Mouse (Mus musculus): ENCODE measurements around the gene Dclk1. TPM values are rescaled to one million over a fixed set of nuclear protein-coding genes. Genes with fewer than 3 reads are reported as not detected.
A peak's percentile ranks its signal among the peaks of the same experiment; 100 is the strongest.

Dclk1 gene
- polyA plus RNA-seq, 1 experiment from 2014 or later, result 44.8 TPM

- Histone ChIP-seq H3K4me3 (no peak within 1 kb of the TSS), H3K36me3 (replicated peaks) (no peaks in the 10 kb centered on the region), H3K27ac (replicated peaks) (no peak within 1 kb of the TSS), H3K4me1 (peaks cover 15% of the 10 kb centered on the region), H3K27me3 (replicated peaks; ENCODE audit: low read depth, poor library complexity, severe bottlenecking) (no peaks in the 10 kb centered on the region), H3K9me3 (no peaks in the 10 kb centered on the region)
- DNase-seq (ENCODE audit: low spot score), result no peak
- 88% methylated on average over 2 of the region's 2 CpGs for WGBS
Measured at GRCm38 (mm10) chr3:55472110-55472509, 229.9 kb downstream of the Dclk1 start, which contains the start of gene Gm21954. Gene Gm21954, minus strand, starts transcription at chr3:55472210.

- H3K4me1 ChIP-seq, result peaks cover 14% of the 10 kb centered on the region
Measured at GRCm38 (mm10) chr3:55473146-55473545, 231.0 kb downstream of the Dclk1 start.

GRCm38 (mm10) chr3:55476694-55477093 lies 234.5 kb downstream of the Dclk1 start:
- H3K4me3 ChIP-seq, result no peak overlapping the region
- WGBS, result 93% methylated on average over 7 of the region's 7 CpGs
- H3K9me3 ChIP-seq, result no peaks in the 10 kb centered on the region
- H3K27ac ChIP-seq (replicated peaks), result no peak overlapping the region
- no peaks in the 10 kb centered on the region for H3K36me3 ChIP-seq (replicated peaks)
- no peak for DNase-seq (ENCODE audit: low spot score)
- no peaks in the 10 kb centered on the region for H3K27me3 ChIP-seq (replicated peaks; ENCODE audit: low read depth, poor library complexity, severe bottlenecking)
- H3K4me1 ChIP-seq, result peaks cover 29% of the 10 kb centered on the region

More at GRCm38 (mm10) chr3:55473146-55473545, 231.0 kb downstream of the Dclk1 start:
- Histone ChIP-seq H3K9me3 (no peaks in the 10 kb centered on the region), H3K27me3 (replicated peaks; ENCODE audit: low read depth, poor library complexity, severe bottlenecking) (no peaks in the 10 kb centered on the region), H3K36me3 (replicated peaks) (no peaks in the 10 kb centered on the region), H3K27ac (replicated peaks) (peak overlapping the region; percentile 54; the same call in 1 of the 2 replicates), H3K4me3 (no peak overlapping the region)
- WGBS, result 59% methylated on average over 6 of the region's 6 CpGs
- DNase-seq (ENCODE audit: low spot score), result peak; percentile 37

- Histone ChIP-seq H3K4me1 (peaks cover 25% of the 10 kb centered on the region), H3K36me3 (replicated peaks) (no peaks in the 10 kb centered on the region; the same call in 1 of the 2 replicates), H3K27me3 (replicated peaks; ENCODE audit: low read depth, poor library complexity, severe bottlenecking) (no peaks in the 10 kb centered on the region), H3K27ac (replicated peaks) (no peak overlapping the region), H3K9me3 (no peaks in the 10 kb centered on the region), H3K4me3 (no peak overlapping the region)
- DNase-seq (ENCODE audit: low spot score), result no peak
- 93% methylated on average over 4 of the region's 4 CpGs for WGBS
Measured at GRCm38 (mm10) chr3:55479306-55479705, 237.1 kb downstream of the Dclk1 start.

- Histone ChIP-seq H3K27me3 (replicated peaks; ENCODE audit: low read depth, poor library complexity, severe bottlenecking) (no peaks in the 10 kb centered on the region), H3K9me3 (no peaks in the 10 kb centered on the region), H3K4me1 (peaks cover 25% of the 10 kb centered on the region), H3K4me3 (no peak overlapping the region), H3K27ac (replicated peaks) (0 out of 2 replicates have a peak overlapping the region, but pooled peaks have one; percentile 6), H3K36me3 (replicated peaks) (no peaks in the 10 kb centered on the region; the same call in none of the 2 replicates)
- WGBS, result 80% methylated on average over 1 of the region's 1 CpGs
- DNase-seq (ENCODE audit: low spot score), result no peak
Measured at GRCm38 (mm10) chr3:55481140-55481539, 239.0 kb downstream of the Dclk1 start.

- no peaks in the 10 kb centered on the region for H3K9me3 ChIP-seq
- peaks cover 7% of the 10 kb centered on the region for H3K36me3 ChIP-seq (replicated peaks)
- 39% methylated on average over 4 of the region's 4 CpGs for WGBS
- H3K27ac ChIP-seq (replicated peaks), result peak overlapping the region; percentile 51; the same call in 1 of the 2 replicates
- H3K4me1 ChIP-seq, result peaks cover 26% of the 10 kb centered on the region
- H3K27me3 ChIP-seq (replicated peaks; ENCODE audit: low read depth, poor library complexity, severe bottlenecking), result no peaks in the 10 kb centered on the region
- no peak for DNase-seq (ENCODE audit: low spot score)
- no peak overlapping the region for H3K4me3 ChIP-seq
Measured at GRCm38 (mm10) chr3:55483328-55483727, 241.2 kb downstream of the Dclk1 start.

- Histone ChIP-seq H3K36me3 (replicated peaks) (peaks cover 7% of the 10 kb centered on the region), H3K27me3 (replicated peaks; ENCODE audit: low read depth, poor library complexity, severe bottlenecking) (0 out of 2 replicates have a peak, but pooled peaks cover 5% of the 10 kb centered on the region), H3K4me3 (no peak overlapping the region), H3K9me3 (no peaks in the 10 kb centered on the region), H3K27ac (replicated peaks) (no peak overlapping the region; the same call in 1 of the 2 replicates), H3K4me1 (peaks cover 26% of the 10 kb centered on the region)
- no peak for DNase-seq (ENCODE audit: low spot score)
- 81% methylated on average over 12 of the region's 12 CpGs for WGBS
Measured at GRCm38 (mm10) chr3:55489231-55489990, 247.2 kb downstream of the Dclk1 start.

GRCm38 (mm10) chr3:55492021-55492420 lies 249.9 kb downstream of the Dclk1 start:
- Histone ChIP-seq H3K4me3 (no peak overlapping the region), H3K27me3 (replicated peaks; ENCODE audit: low read depth, poor library complexity, severe bottlenecking) (0 out of 2 replicates have a peak, but pooled peaks cover 5% of the 10 kb centered on the region), H3K27ac (replicated peaks) (peak overlapping the region; percentile 2; the same call in 1 of the 2 replicates), H3K36me3 (replicated peaks) (no peaks in the 10 kb centered on the region), H3K9me3 (no peaks in the 10 kb centered on the region), H3K4me1 (peaks cover 50% of the 10 kb centered on the region)
- peak; percentile 70 for DNase-seq (ENCODE audit: low spot score)
- whole genome bisulfite sequencing, result 16% methylated on average over 6 of the region's 6 CpGs

- 43% methylated on average over 4 of the region's 4 CpGs for WGBS
Measured at GRCm38 (mm10) chr3:55494348-55494747, 252.2 kb downstream of the Dclk1 start.

GRCm38 (mm10) chr3:55495231-55495630 lies 253.1 kb downstream of the Dclk1 start:
- H3K27ac ChIP-seq (replicated peaks), result peak overlapping the region; percentile 57; the same call in 1 of the 2 replicates
- 58% methylated on average over 7 of the region's 7 CpGs for WGBS

More at GRCm38 (mm10) chr3:55494348-55494747, 252.2 kb downstream of the Dclk1 start:
- H3K4me1 ChIP-seq, result peaks cover 54% of the 10 kb centered on the region
- H3K4me3 ChIP-seq, result no peak overlapping the region
- no peaks in the 10 kb centered on the region for H3K36me3 ChIP-seq (replicated peaks)
- H3K9me3 ChIP-seq, result no peaks in the 10 kb centered on the region
- H3K27ac ChIP-seq (replicated peaks), result no peak overlapping the region
- no peak for DNase-seq (ENCODE audit: low spot score)
- H3K27me3 ChIP-seq (replicated peaks; ENCODE audit: low read depth, poor library complexity, severe bottlenecking), result 0 out of 2 replicates have a peak, but pooled peaks cover 5% of the 10 kb centered on the region

GRCm38 (mm10) chr3:55495866-55496265 lies 253.7 kb downstream of the Dclk1 start:
- H3K4me1 ChIP-seq, result peaks cover 53% of the 10 kb centered on the region
- no peaks in the 10 kb centered on the region for H3K9me3 ChIP-seq
- DNase-seq (ENCODE audit: low spot score), result peak; percentile 33
- 23% methylated on average over 4 of the region's 4 CpGs for WGBS
- no peak overlapping the region for H3K4me3 ChIP-seq
- 0 out of 2 replicates have a peak, but pooled peaks cover 5% of the 10 kb centered on the region for H3K27me3 ChIP-seq (replicated peaks; ENCODE audit: low read depth, poor library complexity, severe bottlenecking)
- peaks cover 3% of the 10 kb centered on the region; the same call in 1 of the 2 replicates for H3K36me3 ChIP-seq (replicated peaks)
- peak overlapping the region; percentile 57 for H3K27ac ChIP-seq (replicated peaks)

More at GRCm38 (mm10) chr3:55495231-55495630, 253.1 kb downstream of the Dclk1 start:
- Histone ChIP-seq H3K9me3 (no peaks in the 10 kb centered on the region), H3K27me3 (replicated peaks; ENCODE audit: low read depth, poor library complexity, severe bottlenecking) (0 out of 2 replicates have a peak, but pooled peaks cover 5% of the 10 kb centered on the region), H3K4me1 (peaks cover 53% of the 10 kb centered on the region), H3K4me3 (no peak overlapping the region), H3K36me3 (replicated peaks) (peaks cover 3% of the 10 kb centered on the region; the same call in 1 of the 2 replicates)
- DNase-seq (ENCODE audit: low spot score), result no peak

- no peak overlapping the region for H3K4me3 ChIP-seq
- peak; percentile 29 for DNase-seq (ENCODE audit: low spot score)
- H3K4me1 ChIP-seq, result peaks cover 47% of the 10 kb centered on the region
- peaks cover 3% of the 10 kb centered on the region; the same call in 1 of the 2 replicates for H3K36me3 ChIP-seq (replicated peaks)
- H3K27ac ChIP-seq (replicated peaks), result peak overlapping the region; percentile 66
- no peaks in the 10 kb centered on the region for H3K9me3 ChIP-seq
- WGBS, result 46% methylated on average over 9 of the region's 9 CpGs
- 0 out of 2 replicates have a peak, but pooled peaks cover 5% of the 10 kb centered on the region for H3K27me3 ChIP-seq (replicated peaks; ENCODE audit: low read depth, poor library complexity, severe bottlenecking)
Measured at GRCm38 (mm10) chr3:55496462-55496941, 254.3 kb downstream of the Dclk1 start.

Measured in embryonic facial prominence, embryonic 10.5 days (tissue).